Mouse (Mus musculus) testis, postnatal 10 days (tissue): ENCODE measurements around the gene Srr.

Experiments
- DNase-seq: peaks from one replicate; pipeline ENCODE4 v3.0.0; 2021; ENCODE audit warnings: low spot score

Srr gene

GRCm38 (mm10) chr11:74863471-74863870 is 62.3 kb downstream of the Srr start:
- DNase-seq = no peak

DNA sequence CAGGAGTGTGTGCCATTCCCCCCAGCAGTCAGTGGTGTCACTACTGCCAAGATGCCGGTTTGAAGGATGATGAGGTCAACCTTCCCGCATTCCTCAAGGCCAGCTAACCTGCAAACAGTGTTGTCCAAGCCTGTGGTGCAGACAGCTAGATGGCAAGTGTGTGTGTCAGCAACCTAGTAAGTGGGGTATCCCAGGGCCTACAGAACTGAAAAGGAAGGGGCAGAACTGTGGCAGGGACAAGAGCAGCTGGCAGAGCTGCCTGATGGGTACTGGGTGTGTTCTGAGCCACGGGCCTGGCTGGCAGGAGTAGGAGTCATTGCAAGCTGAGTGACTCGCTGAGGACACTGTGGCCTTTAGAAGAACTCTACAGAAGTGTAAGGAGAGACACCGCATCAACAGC is 63.6 kb downstream of the Srr start:
- no peak for DNase-seq

GRCm38 (mm10) chr11:74857756-74858155 is 68.0 kb downstream of the Srr start:
- no peak for DNase-seq
